Mouse (Mus musculus): ENCODE results near the gene Ppm1h. TPM values are rescaled to one million over a fixed set of nuclear protein-coding genes. Genes with fewer than 3 reads are reported as not detected.

Ppm1h gene
- polyA plus RNA-seq, 1 experiment from 2014 or later, result 12.6 TPM

- H3K4me3 ChIP-seq (replicated peaks), result no peak overlapping the region
- no peaks in the 10 kb centered on the region for H3K36me3 ChIP-seq
- H3K4me1 ChIP-seq (replicated peaks), result peaks cover 41% of the 10 kb centered on the region
- WGBS, result 82% methylated on average over 5 of the region's 5 CpGs
- H3K27ac ChIP-seq, result no peak overlapping the region
- no peak for ATAC-seq
- no peak overlapping the region for H3K4me2 ChIP-seq (replicated peaks)
- H3K27me3 ChIP-seq, result no peaks in the 10 kb centered on the region
- H3K9ac ChIP-seq (replicated peaks), result no peak overlapping the region
- no peaks in the 10 kb centered on the region for H3K9me3 ChIP-seq
Observed at GRCm38 (mm10) chr10:122712307-122712706, 33.7 kb downstream of the Ppm1h start.

- WGBS, result 71% methylated on average over 12 of the region's 12 CpGs
- no peak for ATAC-seq
- Histone ChIP-seq H3K27ac (peak overlapping the region; percentile 62; the same call in 1 of the 2 replicates), H3K9ac (replicated peaks) (no peak overlapping the region), H3K27me3 (no peaks in the 10 kb centered on the region), H3K9me3 (no peaks in the 10 kb centered on the region), H3K4me1 (replicated peaks) (peaks cover 39% of the 10 kb centered on the region), H3K4me2 (replicated peaks) (no peak overlapping the region), H3K36me3 (no peaks in the 10 kb centered on the region), H3K4me3 (replicated peaks) (no peak overlapping the region)
Observed at GRCm38 (mm10) chr10:122715856-122716255, 37.3 kb downstream of the Ppm1h start.

- Histone ChIP-seq H3K27me3 (no peaks in the 10 kb centered on the region), H3K9ac (replicated peaks) (0 out of 2 replicates have a peak overlapping the region, but pooled peaks have one; percentile 7), H3K27ac (peak overlapping the region; percentile 62), H3K4me2 (replicated peaks) (0 out of 2 replicates have a peak overlapping the region, but pooled peaks have one; percentile 9), H3K4me3 (replicated peaks) (no peak overlapping the region), H3K36me3 (no peaks in the 10 kb centered on the region), H3K9me3 (no peaks in the 10 kb centered on the region), H3K4me1 (replicated peaks) (peaks cover 35% of the 10 kb centered on the region)
- 39% methylated on average over 8 of the region's 8 CpGs for WGBS
- peak; percentile 57 for ATAC-seq
Observed at GRCm38 (mm10) chr10:122716286-122716685, 37.7 kb downstream of the Ppm1h start.

GRCm38 (mm10) chr10:122716739-122717474 lies 38.3 kb downstream of the Ppm1h start:
- Histone ChIP-seq H3K9ac (replicated peaks) (0 out of 2 replicates have a peak overlapping the region, but pooled peaks have one; percentile 7), H3K36me3 (no peaks in the 10 kb centered on the region), H3K4me2 (replicated peaks) (0 out of 2 replicates have a peak overlapping the region, but pooled peaks have one; percentile 9), H3K27ac (peak overlapping the region; percentile 62; the same call in 1 of the 2 replicates), H3K4me3 (replicated peaks) (no peak overlapping the region), H3K9me3 (no peaks in the 10 kb centered on the region), H3K4me1 (replicated peaks) (peaks cover 30% of the 10 kb centered on the region), H3K27me3 (no peaks in the 10 kb centered on the region)
- 35% methylated on average over 14 of the region's 14 CpGs for WGBS
- peak; percentile 49 for ATAC-seq

- no peak overlapping the region for H3K9ac ChIP-seq (replicated peaks)
- ATAC-seq, result 0 out of 2 replicates have a peak, but pooled peaks have one; percentile 22
- H3K27me3 ChIP-seq, result no peaks in the 10 kb centered on the region
- H3K4me1 ChIP-seq (replicated peaks), result peaks cover 30% of the 10 kb centered on the region
- no peak overlapping the region for H3K27ac ChIP-seq
- H3K4me3 ChIP-seq (replicated peaks), result no peak overlapping the region
- H3K36me3 ChIP-seq, result no peaks in the 10 kb centered on the region
- WGBS, result 51% methylated on average over 14 of the region's 14 CpGs
- no peak overlapping the region for H3K4me2 ChIP-seq (replicated peaks)
- no peaks in the 10 kb centered on the region for H3K9me3 ChIP-seq
Observed at GRCm38 (mm10) chr10:122717754-122718415, 39.3 kb downstream of the Ppm1h start.

- H3K4me2 ChIP-seq (replicated peaks), result no peak overlapping the region
- H3K9ac ChIP-seq (replicated peaks), result no peak overlapping the region
- 34% methylated on average over 7 of the region's 7 CpGs for WGBS
- no peak overlapping the region for H3K4me3 ChIP-seq (replicated peaks)
- no peaks in the 10 kb centered on the region for H3K9me3 ChIP-seq
- no peak for ATAC-seq
- no peak overlapping the region for H3K27ac ChIP-seq
- no peaks in the 10 kb centered on the region for H3K36me3 ChIP-seq
- H3K4me1 ChIP-seq (replicated peaks), result peaks cover 30% of the 10 kb centered on the region
- no peaks in the 10 kb centered on the region for H3K27me3 ChIP-seq
Observed at GRCm38 (mm10) chr10:122718951-122719350, 40.4 kb downstream of the Ppm1h start.

- WGBS, result 81% methylated on average over 6 of the region's 6 CpGs
- peaks cover 11% of the 10 kb centered on the region for H3K4me1 ChIP-seq (replicated peaks)
- no peak overlapping the region for H3K9ac ChIP-seq (replicated peaks)
- H3K4me3 ChIP-seq (replicated peaks), result no peak overlapping the region
- no peaks in the 10 kb centered on the region for H3K27me3 ChIP-seq
- H3K4me2 ChIP-seq (replicated peaks), result no peak overlapping the region
- no peaks in the 10 kb centered on the region for H3K9me3 ChIP-seq
- ATAC-seq, result no peak
- no peaks in the 10 kb centered on the region for H3K36me3 ChIP-seq
- H3K27ac ChIP-seq, result no peak overlapping the region
Observed at GRCm38 (mm10) chr10:122722111-122722510, 43.5 kb downstream of the Ppm1h start.

- Histone ChIP-seq H3K4me2 (replicated peaks) (no peak overlapping the region), H3K4me3 (replicated peaks) (no peak overlapping the region), H3K27me3 (no peaks in the 10 kb centered on the region), H3K27ac (no peak overlapping the region), H3K9ac (replicated peaks) (no peak overlapping the region), H3K9me3 (no peaks in the 10 kb centered on the region), H3K36me3 (no peaks in the 10 kb centered on the region), H3K4me1 (replicated peaks) (no peaks in the 10 kb centered on the region)
- 88% methylated on average over 4 of the region's 4 CpGs for WGBS
- no peak for ATAC-seq
Observed at GRCm38 (mm10) chr10:122724692-122725091, 46.1 kb downstream of the Ppm1h start.

- no peak for ATAC-seq
- no peak overlapping the region for H3K27ac ChIP-seq
- no peak overlapping the region for H3K4me3 ChIP-seq (replicated peaks)
- H3K4me2 ChIP-seq (replicated peaks), result no peak overlapping the region
- H3K9me3 ChIP-seq, result no peaks in the 10 kb centered on the region
- H3K4me1 ChIP-seq (replicated peaks), result no peaks in the 10 kb centered on the region
- H3K27me3 ChIP-seq, result no peaks in the 10 kb centered on the region
- WGBS, result 84% methylated on average over 4 of the region's 4 CpGs
- H3K9ac ChIP-seq (replicated peaks), result no peak overlapping the region
- H3K36me3 ChIP-seq, result no peaks in the 10 kb centered on the region
Observed at GRCm38 (mm10) chr10:122727228-122727627, 48.7 kb downstream of the Ppm1h start.

GRCm38 (mm10) chr10:122728172-122728571 lies 49.6 kb downstream of the Ppm1h start:
- H3K27ac ChIP-seq, result no peak overlapping the region
- no peaks in the 10 kb centered on the region for H3K9me3 ChIP-seq
- H3K27me3 ChIP-seq, result no peaks in the 10 kb centered on the region
- WGBS, result 89% methylated on average over 2 of the region's 2 CpGs
- H3K36me3 ChIP-seq, result no peaks in the 10 kb centered on the region
- ATAC-seq, result no peak
- no peak overlapping the region for H3K4me3 ChIP-seq (replicated peaks)
- no peak overlapping the region for H3K9ac ChIP-seq (replicated peaks)
- no peaks in the 10 kb centered on the region for H3K4me1 ChIP-seq (replicated peaks)
- no peak overlapping the region for H3K4me2 ChIP-seq (replicated peaks)

GRCm38 (mm10) chr10:122732146-122732545 lies 53.6 kb downstream of the Ppm1h start:
- no peak for ATAC-seq
- H3K4me3 ChIP-seq (replicated peaks), result no peak overlapping the region
- no peaks in the 10 kb centered on the region for H3K27me3 ChIP-seq
- no peak overlapping the region for H3K4me2 ChIP-seq (replicated peaks)
- 98% methylated on average over 3 of the region's 3 CpGs for WGBS
- H3K9ac ChIP-seq (replicated peaks), result no peak overlapping the region
- H3K27ac ChIP-seq, result no peak overlapping the region
- H3K36me3 ChIP-seq, result no peaks in the 10 kb centered on the region
- H3K9me3 ChIP-seq, result no peaks in the 10 kb centered on the region
- no peaks in the 10 kb centered on the region for H3K4me1 ChIP-seq (replicated peaks)

GRCm38 (mm10) chr10:122734521-122734920 lies 56.0 kb downstream of the Ppm1h start:
- H3K36me3 ChIP-seq, result no peaks in the 10 kb centered on the region
- H3K9ac ChIP-seq (replicated peaks), result no peak overlapping the region
- no peak overlapping the region for H3K4me3 ChIP-seq (replicated peaks)
- H3K27me3 ChIP-seq, result no peaks in the 10 kb centered on the region
- WGBS, result 88% methylated on average over 4 of the region's 4 CpGs
- H3K4me1 ChIP-seq (replicated peaks), result no peaks in the 10 kb centered on the region
- H3K9me3 ChIP-seq, result no peaks in the 10 kb centered on the region
- H3K27ac ChIP-seq, result no peak overlapping the region
- no peak overlapping the region for H3K4me2 ChIP-seq (replicated peaks)
- ATAC-seq, result no peak

Data from midbrain, embryonic 13.5 days (tissue).